Mouse (Mus musculus) CD4-positive, CD25-positive, alpha-beta regulatory T cell (primary cell): Measurements from ENCODE around the gene Olfr331. TPM values are rescaled to one million over a fixed set of nuclear protein-coding genes. Genes with fewer than 3 reads are reported as not detected.

Experiments used
- polyA plus RNA-seq: library from polyadenylated mRNA; unstranded; fragments of 100-300 nt; shearing (Covaris generic); gene quantifications from one replicate; pipeline ENCODE4 v1.2.1, GENCODE M21; 2017

Olfr331 gene
- polyA plus RNA-seq = not detected

GRCm38 (mm10) chr11:58502472-58502871 lies at the start of gene Olfr331:
TSS of gene Olfr331 (minus strand) at chr11:58502572.

GRCm38 (mm10) chr11:58546322-58546721 lies 44.0 kb upstream of the Olfr331 start, which contains the start of gene Olfr329-ps:
TSS of gene Olfr329-ps (minus strand) at chr11:58546422.

GRCm38 (mm10) chr11:58534736-58535135 lies 32.4 kb upstream of the Olfr331 start, which contains the start of gene Olfr330:
TSS of gene Olfr330 (minus strand) at chr11:58534836.

GRCm38 (mm10) chr11:58492455-58492854 lies 9.9 kb downstream of the Olfr331 start, which contains the start of gene Olfr332:
TSS of gene Olfr332 (minus strand) at chr11:58492555.

GRCm38 (mm10) chr11:58462170-58462569 lies 40.2 kb downstream of the Olfr331 start, which contains the start of gene Olfr30:
TSS of gene Olfr30 (minus strand) at chr11:58462270.

GRCm38 (mm10) chr11:58452759-58453158 lies 49.6 kb downstream of the Olfr331 start, which contains the start of gene Lypd9:
TSS of gene Lypd9 (minus strand) at chr11:58452923.

Other genes starting within 250 kb of the Olfr331 start
- not detected for gene 4930438A08Rik, start 227.8 kb downstream of the Olfr331 start, polyA plus RNA-seq
- gene Zfp692, start 195.5 kb downstream of the Olfr331 start, polyA plus RNA-seq = 51.1 TPM
- gene Zfp672, start 172.2 kb downstream of the Olfr331 start, polyA plus RNA-seq = 44.2 TPM
- 21.6 TPM for gene Sh3bp5l, start 171.8 kb downstream of the Olfr331 start, polyA plus RNA-seq
- gene Lypd8, start 123.5 kb downstream of the Olfr331 start, polyA plus RNA-seq = not detected
- not detected for gene 1810065E05Rik, start 81.5 kb downstream of the Olfr331 start, polyA plus RNA-seq
- 0.13 TPM for gene Gm12253, start 70.0 kb downstream of the Olfr331 start, polyA plus RNA-seq
- gene Lypd9, start 49.6 kb downstream of the Olfr331 start, polyA plus RNA-seq = not detected
- not detected for gene Olfr30, start 40.3 kb downstream of the Olfr331 start, polyA plus RNA-seq
- gene Olfr332, start 10.0 kb downstream of the Olfr331 start, polyA plus RNA-seq = not detected
- gene Olfr330, start 32.3 kb upstream of the Olfr331 start, polyA plus RNA-seq = 0.17 TPM
- gene Olfr329-ps, start 43.9 kb upstream of the Olfr331 start, polyA plus RNA-seq = not detected
- not detected for gene Olfr328, start 53.1 kb upstream of the Olfr331 start, polyA plus RNA-seq
- not detected for gene Olfr224, start 68.0 kb upstream of the Olfr331 start, polyA plus RNA-seq
- gene Olfr325, start 75.2 kb upstream of the Olfr331 start, polyA plus RNA-seq = not detected
- not detected for gene Olfr324, start 92.5 kb upstream of the Olfr331 start, polyA plus RNA-seq
- not detected for gene 2210407C18Rik, start 113.5 kb upstream of the Olfr331 start, polyA plus RNA-seq
- gene Olfr323, start 127.9 kb upstream of the Olfr331 start, polyA plus RNA-seq = not detected
- not detected for gene Trim58, start 137.9 kb upstream of the Olfr331 start, polyA plus RNA-seq
- not detected for gene Olfr322, start 156.2 kb upstream of the Olfr331 start, polyA plus RNA-seq
- not detected for gene Olfr320, start 178.5 kb upstream of the Olfr331 start, polyA plus RNA-seq
- not detected for gene Olfr319, start 196.6 kb upstream of the Olfr331 start, polyA plus RNA-seq
- not detected for gene Olfr318, start 221.4 kb upstream of the Olfr331 start, polyA plus RNA-seq
- gene Olfr317, start 236.6 kb upstream of the Olfr331 start, polyA plus RNA-seq = not detected